Mouse (Mus musculus) heart, adult 2 months (tissue): ENCODE data around the gene Cox10.

ENCODE experiments used
- EP300 ChIP-seq: fragments of 200-500 bp; IDR thresholded peaks from 2 replicates; pipeline ENCODE4 v1.6.1; 2011; ENCODE audit warnings: low read depth, low read length, control low read depth; ENCODE audit not compliant: insufficient read depth
- POLR2A ChIP-seq: fragments of 200-500 bp; IDR thresholded peaks from 2 replicates; pipeline ENCODE4 v1.6.1; 2011; ENCODE audit warnings: mild to moderate bottlenecking, low read depth, low read length, control low read depth; ENCODE audit not compliant: insufficient read depth

GRCm38 (mm10) chr11:64062226-64062625 is 17.0 kb downstream of the Cox10 start:
- no peak for TF ChIP-seq POLR2A
- no peak for TF ChIP-seq EP300
